Mouse (Mus musculus) hindlimb bud, embryonic 11.5 days (tissue): ENCODE data around the gene Exoc3l2.

ENCODE experiments used
- DNase-seq: peaks from one replicate; pipeline ENCODE4 v3.0.0-alpha.2; 2012; ENCODE audit warnings: low read depth, low spot score; ENCODE audit errors: extremely low spot score

Exoc3l2 gene

GRCm38 (mm10) chr7:19517652-19518365, 54.7 kb downstream of the Exoc3l2 start, which contains the start of gene Nkpd1:
Nkpd1 (plus strand) TSS chr7:19517838.
- DNase-seq = no peak

DNA sequence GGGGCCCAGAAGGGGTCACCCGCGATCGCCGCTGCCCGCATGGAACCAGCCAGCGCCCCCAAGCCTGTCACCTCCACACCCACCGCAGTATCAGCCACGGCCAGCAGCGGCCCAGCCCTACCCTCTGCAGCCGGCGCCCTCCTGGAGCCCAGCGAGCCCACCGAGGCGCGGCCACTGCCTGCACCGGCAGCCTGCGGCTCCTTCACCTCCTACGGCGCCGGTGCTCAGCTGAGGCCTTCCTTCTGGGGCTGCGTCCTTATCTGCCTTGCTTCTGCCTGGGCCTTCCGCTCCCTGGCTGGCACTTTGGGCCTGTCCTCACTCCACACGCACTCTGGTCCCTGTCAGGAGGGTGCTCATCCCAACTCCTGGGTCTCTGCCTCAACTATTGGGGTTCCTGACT, 56.9 kb downstream of the Exoc3l2 start:
- DNase-seq = no peak

GRCm38 (mm10) chr7:19523017-19523756, 60.1 kb downstream of the Exoc3l2 start:
- no peak for DNase-seq

DNA sequence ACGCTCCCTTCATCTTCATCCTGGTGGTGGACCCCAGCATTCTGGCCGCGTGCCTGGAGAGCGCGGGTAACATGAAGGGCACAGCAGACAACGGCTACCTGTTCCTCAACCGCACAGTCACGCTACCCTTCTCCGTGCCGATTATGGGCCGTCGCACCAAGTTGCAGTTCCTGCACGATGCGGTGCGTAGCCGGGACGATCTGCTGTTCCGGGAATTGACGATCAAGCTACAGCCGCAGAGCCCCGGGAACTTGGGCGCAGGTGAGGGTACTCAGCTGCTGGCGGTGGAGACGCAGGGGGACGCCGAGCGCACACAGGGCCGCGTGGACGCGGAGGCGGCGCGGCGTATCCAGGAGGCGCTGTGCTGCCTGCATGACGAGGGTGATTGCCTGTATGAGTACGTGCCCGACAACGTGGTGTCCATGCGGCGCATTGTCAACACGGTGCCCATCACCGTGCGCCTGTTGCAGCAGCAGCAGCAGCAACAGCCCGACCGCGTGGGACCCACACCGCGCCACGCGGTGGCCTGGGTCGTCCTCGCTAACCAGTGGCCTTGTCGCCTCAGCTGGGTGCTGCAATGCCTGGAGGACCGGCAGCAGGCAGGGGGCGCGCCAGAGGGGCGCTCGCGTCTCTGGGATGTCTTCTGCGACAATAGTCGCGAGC, 60.8 kb downstream of the Exoc3l2 start:
- DNase-seq = no peak

- DNase-seq = no peak
These were observed 61.4 kb downstream of the Exoc3l2 start for GRCm38 (mm10) chr7:19524420-19525104.

GRCm38 (mm10) chr7:19525105-19525481, 62.0 kb downstream of the Exoc3l2 start:
- no peak for DNase-seq

GRCm38 (mm10) chr7:19531077-19531476, 67.9 kb downstream of the Exoc3l2 start:
- DNase-seq = no peak

DNA sequence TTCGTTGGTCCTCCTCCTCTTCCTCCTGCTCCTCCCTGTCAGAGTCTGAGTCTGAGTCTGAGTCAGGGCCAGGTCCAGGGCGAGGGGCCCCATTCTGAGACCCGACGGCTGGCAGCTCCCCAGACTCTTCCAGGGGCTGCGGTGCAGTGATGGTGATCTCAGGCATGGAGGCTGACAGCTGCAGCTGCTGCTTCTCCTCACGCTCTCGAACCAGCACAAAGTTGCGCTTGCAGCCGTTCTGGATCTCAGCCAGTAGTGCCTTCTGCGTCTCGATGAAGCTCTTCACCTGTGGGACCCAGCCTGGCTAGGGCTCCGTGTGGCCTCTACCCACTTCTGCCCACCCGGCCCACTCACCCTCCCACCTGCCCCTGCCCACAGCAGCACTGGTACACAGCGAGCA, 69.1 kb downstream of the Exoc3l2 start:
- DNase-seq = no peak

- DNase-seq = no peak
These were observed 71.5 kb downstream of the Exoc3l2 start for GRCm38 (mm10) chr7:19534676-19535075.

- no peak for DNase-seq
These were observed 77.8 kb downstream of the Exoc3l2 start for GRCm38 (mm10) chr7:19540771-19541566.

DNA sequence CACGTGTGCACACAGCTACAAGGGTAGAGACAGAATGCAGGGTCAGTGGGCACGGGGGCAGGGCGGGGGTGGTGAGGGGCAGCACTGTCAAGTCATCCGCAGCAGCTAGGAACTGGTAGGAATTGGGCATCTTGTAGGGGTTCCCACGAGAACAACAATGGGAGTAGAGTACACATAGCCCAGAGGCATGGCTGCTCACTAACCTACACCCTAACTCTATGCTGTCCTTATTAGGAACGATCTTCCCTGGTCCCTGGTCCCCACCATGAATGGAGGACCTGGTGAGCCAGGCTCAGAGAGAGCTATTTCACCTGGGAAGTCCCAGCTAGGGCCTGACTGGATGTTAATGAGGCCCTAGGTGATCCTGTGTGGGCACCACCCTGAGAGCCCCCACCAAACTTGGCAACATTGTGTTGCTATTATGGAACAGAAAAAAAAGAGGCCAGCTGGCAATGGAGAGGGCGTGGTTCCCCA, 78.6 kb downstream of the Exoc3l2 start:
- no peak for DNase-seq

- no peak for DNase-seq
These were observed 79.1 kb downstream of the Exoc3l2 start for GRCm38 (mm10) chr7:19542155-19542691.

DNA sequence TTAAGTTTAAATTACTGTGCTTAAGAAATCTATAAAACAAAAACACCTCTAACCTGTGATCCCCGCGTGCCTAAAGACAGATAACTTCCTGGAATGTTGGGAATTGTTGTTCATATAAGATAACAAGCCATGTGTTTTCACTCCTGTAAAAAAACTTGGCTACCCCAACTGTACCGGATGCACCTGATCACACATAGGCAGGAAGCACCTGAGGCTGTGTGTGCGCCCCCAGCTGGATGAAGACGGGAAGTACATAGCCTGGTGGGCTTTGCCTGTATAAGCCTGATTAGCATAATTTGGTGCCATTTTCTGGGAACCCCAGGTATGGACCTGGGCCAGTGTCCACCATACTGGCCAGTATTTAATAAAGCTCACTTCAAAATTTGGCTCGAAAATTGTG, 80.5 kb downstream of the Exoc3l2 start:
- DNase-seq = no peak

- no peak for DNase-seq
These were observed 82.9 kb downstream of the Exoc3l2 start for GRCm38 (mm10) chr7:19546007-19546406.
